Mouse (Mus musculus) C2C12 (cell line): ENCODE results near the gene Cops9.

ENCODE experiments used
- CTCF ChIP-seq: IDR thresholded peaks from one replicate; pipeline ENCODE4 v1.5.1; 2011; ENCODE audit not compliant: control insufficient read depth, insufficient read depth, insufficient read length
- MAX ChIP-seq: IDR thresholded peaks from one replicate; pipeline ENCODE4 v1.6.1; 2011; ENCODE audit warnings: mild to moderate bottlenecking, control low read depth

GRCm38 (mm10) chr1:92613175-92613574, 28.6 kb downstream of the Cops9 start:
- TF ChIP-seq CTCF (no peak), MAX (no peak)
